Mouse (Mus musculus) erythroblast, embryonic 14.5 days (primary cell): ENCODE measurements around the gene Syf2. TPM values are rescaled to one million over a fixed set of nuclear protein-coding genes. Genes with fewer than 3 reads are reported as not detected.

Experiments
- H3K27me3 ChIP-seq: 2 replicates; pipeline ENCODE4 v1.6.1; 2012; ENCODE audit warnings: inconsistent platforms; ENCODE audit not compliant: control insufficient read depth
- H3K36me3 ChIP-seq: 2 replicates; pipeline ENCODE4 v1.6.1; 2012; ENCODE audit warnings: mild to moderate bottlenecking, inconsistent platforms; ENCODE audit not compliant: control insufficient read depth
- H3K4me1 ChIP-seq: 2 replicates; pipeline ENCODE4 v1.6.1; 2012; ENCODE audit warnings: inconsistent platforms; ENCODE audit not compliant: control insufficient read depth
- H3K4me3 ChIP-seq: replicated peaks from 2 replicates; pipeline ENCODE3; 2012; ENCODE audit warnings: moderate library complexity, mild to moderate bottlenecking, inconsistent platforms
- H3K9me3 ChIP-seq: 2 replicates; pipeline ENCODE4 v1.6.1; 2012; ENCODE audit warnings: low read length, inconsistent platforms, mixed read lengths; ENCODE audit not compliant: control insufficient read depth
- GATA1 ChIP-seq: IDR thresholded peaks from 2 replicates; pipeline ENCODE4 v1.6.1; 2012; ENCODE audit warnings: low read length, inconsistent platforms, mixed read lengths
- TAL1 ChIP-seq: IDR thresholded peaks from 3 replicates; pipeline ENCODE4 v1.6.1; 2012; ENCODE audit warnings: low read length, inconsistent platforms, mixed read lengths
- polyA plus RNA-seq: library from polyadenylated mRNA; stranded (reverse); fragments of >175 nt; gene quantifications from 2 replicates; pipeline ENCODE4 v1.2.3, GENCODE M21; 2012

Gene Syf2
- polyA plus RNA-seq, 1 experiment = 10.1 TPM

- H3K4me3 ChIP-seq = peak overlapping the region; percentile 93
- peaks cover 40% of the 10 kb centered on the region for H3K36me3 ChIP-seq
- H3K27me3 ChIP-seq = no peaks in the 10 kb centered on the region
- H3K4me1 ChIP-seq = peaks cover 68% of the 10 kb centered on the region
- TF ChIP-seq GATA1 = no peak
- TF ChIP-seq TAL1 = no peak
- peaks cover 5% of the 10 kb centered on the region for H3K9me3 ChIP-seq
Observed at GRCm38 (mm10) chr4:134914122-134914863, 16.4 kb upstream of the Syf2 start.

- TF ChIP-seq GATA1 (no peak), TAL1 (no peak)
- peaks cover 35% of the 10 kb centered on the region for H3K36me3 ChIP-seq
- peaks cover 74% of the 10 kb centered on the region for H3K4me1 ChIP-seq
- H3K4me3 ChIP-seq = peak within 1 kb of the TSS; percentile 93
- peaks cover 5% of the 10 kb centered on the region for H3K9me3 ChIP-seq
- no peaks in the 10 kb centered on the region for H3K27me3 ChIP-seq
Observed at GRCm38 (mm10) chr4:134914864-134915209, 15.9 kb upstream of the Syf2 start, which contains the start of gene Tmem50a. Tmem50a (minus strand) TSS chr4:134915024.

- peak overlapping the region; percentile 93 for H3K4me3 ChIP-seq
- no peak for TF ChIP-seq GATA1
- no peak for TF ChIP-seq TAL1
- peaks cover 5% of the 10 kb centered on the region for H3K9me3 ChIP-seq
- peaks cover 80% of the 10 kb centered on the region for H3K4me1 ChIP-seq
- peaks cover 29% of the 10 kb centered on the region for H3K36me3 ChIP-seq
- no peaks in the 10 kb centered on the region for H3K27me3 ChIP-seq
Observed at GRCm38 (mm10) chr4:134915223-134916050, 15.3 kb upstream of the Syf2 start.

- H3K4me3 ChIP-seq = no peak overlapping the region
- H3K27me3 ChIP-seq = no peaks in the 10 kb centered on the region
- peaks cover 84% of the 10 kb centered on the region for H3K4me1 ChIP-seq
- TF ChIP-seq GATA1 (no peak), TAL1 (no peak)
- H3K9me3 ChIP-seq = no peaks in the 10 kb centered on the region
- peaks cover 13% of the 10 kb centered on the region for H3K36me3 ChIP-seq
Observed at GRCm38 (mm10) chr4:134917194-134917593, 13.5 kb upstream of the Syf2 start.

DNA sequence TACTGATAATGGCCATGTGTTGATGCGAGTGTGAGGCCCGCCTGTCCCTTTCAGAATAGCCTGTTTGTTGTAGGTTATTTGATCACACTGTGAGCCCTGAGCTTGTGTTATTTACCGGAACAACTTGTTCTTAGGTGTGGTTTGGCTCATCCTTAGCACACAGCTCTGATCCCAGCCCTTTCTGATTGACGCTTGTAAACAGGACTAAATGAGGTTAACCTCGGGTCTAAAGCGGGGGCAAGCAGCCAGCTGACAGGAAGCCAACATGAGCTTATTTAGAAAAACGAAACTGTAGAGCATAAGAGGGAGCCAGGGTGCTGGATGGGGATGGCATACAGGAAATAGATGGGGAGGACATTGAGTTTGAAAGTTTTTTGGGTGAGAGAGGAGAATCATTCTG is 12.3 kb upstream of the Syf2 start:
- Histone ChIP-seq H3K4me3 (no peak overlapping the region), H3K4me1 (peaks cover 85% of the 10 kb centered on the region)
- TF ChIP-seq TAL1 (no peak), GATA1 (no peak)

DNA sequence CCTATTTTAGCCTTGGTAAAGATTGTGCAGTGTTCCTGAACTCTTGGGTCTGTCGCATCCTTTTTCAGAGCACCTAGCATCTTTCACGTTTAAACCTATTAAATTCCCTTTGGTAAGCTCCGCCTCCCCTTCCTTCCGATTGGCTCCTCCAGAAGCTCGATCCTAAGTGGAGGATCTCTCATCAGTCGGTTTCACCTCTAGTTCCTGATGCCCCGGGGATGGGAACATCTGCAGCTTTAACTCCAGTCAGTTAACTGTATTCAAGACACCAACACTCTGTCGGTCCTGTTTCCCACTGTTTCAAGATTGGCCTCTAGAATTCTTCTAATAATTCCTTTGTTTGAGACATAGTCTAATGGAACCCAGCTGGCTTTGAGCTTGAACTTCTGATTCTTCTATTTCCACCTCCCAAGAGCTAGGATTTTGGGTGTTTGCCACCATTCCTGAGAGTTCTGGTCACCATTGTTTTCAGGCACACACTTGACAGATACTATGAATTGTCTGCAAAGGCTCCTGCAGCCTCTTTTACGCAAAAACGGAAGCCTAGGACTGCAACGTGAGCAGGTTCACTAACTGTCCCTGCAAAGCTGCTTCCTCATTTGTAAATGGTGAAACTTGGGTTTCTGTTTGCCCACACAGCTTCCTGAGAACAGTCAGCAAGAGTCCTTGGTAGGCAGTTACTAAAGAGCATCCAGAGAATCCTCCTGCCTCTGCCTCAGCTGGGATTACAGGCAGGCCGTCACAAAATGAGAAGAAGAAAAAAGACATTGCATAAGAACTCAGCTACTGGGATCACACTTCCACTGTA is 10.8 kb upstream of the Syf2 start:
- H3K4me3 ChIP-seq = peak overlapping the region; percentile 7
- no peaks in the 10 kb centered on the region for H3K9me3 ChIP-seq
- H3K4me1 ChIP-seq = peaks cover 76% of the 10 kb centered on the region
- no peak for TF ChIP-seq TAL1
- no peak for TF ChIP-seq GATA1
- no peaks in the 10 kb centered on the region for H3K27me3 ChIP-seq
- peaks cover 15% of the 10 kb centered on the region for H3K36me3 ChIP-seq

More for the DNA sequence above, 12.3 kb upstream of the Syf2 start:
- Histone ChIP-seq H3K36me3 (peaks cover 2% of the 10 kb centered on the region), H3K9me3 (no peaks in the 10 kb centered on the region), H3K27me3 (no peaks in the 10 kb centered on the region)

DNA sequence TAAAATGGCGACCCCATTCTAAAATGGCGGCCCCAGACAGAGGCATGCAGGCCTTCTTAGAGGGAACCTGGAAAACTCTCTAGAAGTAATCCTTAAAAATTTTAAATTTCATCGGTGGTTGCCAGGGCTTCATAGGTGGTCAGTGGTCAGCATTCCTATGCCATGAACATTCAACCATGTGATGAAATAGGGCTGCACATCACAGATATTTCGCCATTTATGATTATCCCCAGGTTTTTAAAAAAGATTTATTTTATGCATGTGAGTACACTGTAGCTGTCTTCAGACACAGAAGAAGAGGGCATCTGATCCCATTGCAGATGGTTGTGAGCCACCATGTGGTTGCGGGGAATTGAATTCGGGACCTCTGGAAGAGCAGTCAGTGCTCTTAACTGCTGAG is 10.1 kb upstream of the Syf2 start:
- no peak overlapping the region for H3K4me3 ChIP-seq
- H3K4me1 ChIP-seq = peaks cover 76% of the 10 kb centered on the region
- H3K27me3 ChIP-seq = no peaks in the 10 kb centered on the region
- no peak for TF ChIP-seq GATA1
- no peak for TF ChIP-seq TAL1
- peaks cover 22% of the 10 kb centered on the region for H3K36me3 ChIP-seq
- no peaks in the 10 kb centered on the region for H3K9me3 ChIP-seq

DNA sequence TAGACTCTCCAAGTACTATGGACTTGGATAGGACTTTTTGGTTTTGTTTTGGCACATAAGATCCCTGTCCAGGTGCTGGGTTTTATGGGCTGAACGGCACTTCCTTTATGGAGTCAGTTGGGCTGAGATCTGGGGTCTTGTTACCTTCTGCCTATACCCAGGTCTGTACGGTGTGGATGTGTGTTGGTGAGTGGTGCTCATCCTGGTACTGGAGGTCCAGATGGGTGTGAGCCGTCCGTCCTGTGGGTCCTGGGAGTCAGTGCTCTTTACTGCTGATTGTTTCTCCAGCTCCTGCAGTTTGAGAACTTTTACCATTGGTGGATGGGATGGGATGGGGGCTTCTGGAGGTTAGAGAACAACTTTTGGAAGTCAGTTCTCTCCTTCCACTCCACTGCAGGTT is 9.0 kb upstream of the Syf2 start:
- Histone ChIP-seq H3K36me3 (peaks cover 32% of the 10 kb centered on the region), H3K4me3 (no peak overlapping the region), H3K4me1 (peaks cover 76% of the 10 kb centered on the region), H3K27me3 (no peaks in the 10 kb centered on the region), H3K9me3 (no peaks in the 10 kb centered on the region)
- no peak for TF ChIP-seq GATA1
- no peak for TF ChIP-seq TAL1
